Mouse (Mus musculus) ES-Bruce4 (cell line): ENCODE data around the gene Fbxw5. TPM values are rescaled to one million over a fixed set of nuclear protein-coding genes. Genes with fewer than 3 reads are reported as not detected.

ENCODE experiments used
- H3K27ac ChIP-seq: 2 replicates; pipeline ENCODE4 v1.5.1; 2012; ENCODE audit warnings: low read length, inconsistent platforms; ENCODE audit not compliant: insufficient read depth
- H3K27me3 ChIP-seq: 2 replicates; pipeline ENCODE4 v1.6.1; 2012; ENCODE audit warnings: mild to moderate bottlenecking, low read length, inconsistent platforms; ENCODE audit not compliant: control insufficient read depth, poor library complexity, insufficient read depth, severe bottlenecking
- H3K36me3 ChIP-seq: 2 replicates; pipeline ENCODE4 v1.6.1; 2012; ENCODE audit warnings: inconsistent platforms, mild to moderate bottlenecking, low read length, moderate library complexity; ENCODE audit not compliant: control insufficient read depth, poor library complexity, insufficient read depth, severe bottlenecking
- H3K4me1 ChIP-seq: one replicate; pipeline ENCODE4 v1.8.1; 2011; ENCODE audit warnings: low read length; ENCODE audit not compliant: control insufficient read depth, insufficient read depth
- H3K4me3 ChIP-seq: 2 replicates; pipeline ENCODE4 v1.5.1; 2011; ENCODE audit warnings: low read depth, mild to moderate bottlenecking, low read length
- H3K9ac ChIP-seq: 2 replicates; pipeline ENCODE4 v1.6.1; 2012; ENCODE audit warnings: low read depth, mild to moderate bottlenecking, inconsistent platforms; ENCODE audit not compliant: poor library complexity, severe bottlenecking
- H3K9me3 ChIP-seq: replicated peaks from 2 replicates; pipeline ENCODE4 v1.6.1; 2012; ENCODE audit warnings: mild to moderate bottlenecking, low read length, inconsistent platforms; ENCODE audit not compliant: control insufficient read depth, poor library complexity, insufficient read depth, severe bottlenecking
- CTCF ChIP-seq: IDR thresholded peaks from one replicate; pipeline ENCODE4 v1.8.1; 2011; ENCODE audit warnings: low read depth, low read length
- EP300 ChIP-seq: IDR thresholded peaks from 2 replicates; pipeline ENCODE4 v1.6.1; 2011; ENCODE audit warnings: low read depth, low read length; ENCODE audit not compliant: insufficient read depth
- POLR2A ChIP-seq: IDR thresholded peaks from one replicate; pipeline ENCODE4 v1.8.1; 2011; ENCODE audit warnings: low read length; ENCODE audit not compliant: insufficient read depth
- polyA plus RNA-seq: library from polyadenylated mRNA; stranded (reverse); fragments of >200 nt; gene quantifications from 2 replicates; pipeline ENCODE4 v1.2.4, GENCODE M21; 2011; ENCODE audit warnings: low read depth; ENCODE audit not compliant: missing spikeins, insufficient read depth, insufficient read length

Gene Fbxw5
- polyA plus RNA-seq, 1 experiment: 18.4 TPM

GRCm38 (mm10) chr2:25465816-25466635, 34.5 kb upstream of the Fbxw5 start:
- H3K9me3 ChIP-seq: no peaks in the 10 kb centered on the region
- H3K27me3 ChIP-seq: no peaks in the 10 kb centered on the region
- H3K9ac ChIP-seq: no peak overlapping the region
- no peak overlapping the region for H3K27ac ChIP-seq
- TF ChIP-seq CTCF (no peak), EP300 (no peak), POLR2A (no peak)
- no peak overlapping the region for H3K4me3 ChIP-seq
- no peaks in the 10 kb centered on the region for H3K36me3 ChIP-seq
- H3K4me1 ChIP-seq: peaks cover 2% of the 10 kb centered on the region

- no peak overlapping the region for H3K4me3 ChIP-seq
- no peak overlapping the region for H3K9ac ChIP-seq
- no peaks in the 10 kb centered on the region for H3K36me3 ChIP-seq
- no peaks in the 10 kb centered on the region for H3K27me3 ChIP-seq
- H3K27ac ChIP-seq: no peak overlapping the region
- no peaks in the 10 kb centered on the region for H3K9me3 ChIP-seq
- no peak for TF ChIP-seq POLR2A
- no peak for TF ChIP-seq EP300
- TF ChIP-seq CTCF: no peak
- H3K4me1 ChIP-seq: no peaks in the 10 kb centered on the region
Measured at GRCm38 (mm10) chr2:25467606-25468303, 32.8 kb upstream of the Fbxw5 start.

DNA sequence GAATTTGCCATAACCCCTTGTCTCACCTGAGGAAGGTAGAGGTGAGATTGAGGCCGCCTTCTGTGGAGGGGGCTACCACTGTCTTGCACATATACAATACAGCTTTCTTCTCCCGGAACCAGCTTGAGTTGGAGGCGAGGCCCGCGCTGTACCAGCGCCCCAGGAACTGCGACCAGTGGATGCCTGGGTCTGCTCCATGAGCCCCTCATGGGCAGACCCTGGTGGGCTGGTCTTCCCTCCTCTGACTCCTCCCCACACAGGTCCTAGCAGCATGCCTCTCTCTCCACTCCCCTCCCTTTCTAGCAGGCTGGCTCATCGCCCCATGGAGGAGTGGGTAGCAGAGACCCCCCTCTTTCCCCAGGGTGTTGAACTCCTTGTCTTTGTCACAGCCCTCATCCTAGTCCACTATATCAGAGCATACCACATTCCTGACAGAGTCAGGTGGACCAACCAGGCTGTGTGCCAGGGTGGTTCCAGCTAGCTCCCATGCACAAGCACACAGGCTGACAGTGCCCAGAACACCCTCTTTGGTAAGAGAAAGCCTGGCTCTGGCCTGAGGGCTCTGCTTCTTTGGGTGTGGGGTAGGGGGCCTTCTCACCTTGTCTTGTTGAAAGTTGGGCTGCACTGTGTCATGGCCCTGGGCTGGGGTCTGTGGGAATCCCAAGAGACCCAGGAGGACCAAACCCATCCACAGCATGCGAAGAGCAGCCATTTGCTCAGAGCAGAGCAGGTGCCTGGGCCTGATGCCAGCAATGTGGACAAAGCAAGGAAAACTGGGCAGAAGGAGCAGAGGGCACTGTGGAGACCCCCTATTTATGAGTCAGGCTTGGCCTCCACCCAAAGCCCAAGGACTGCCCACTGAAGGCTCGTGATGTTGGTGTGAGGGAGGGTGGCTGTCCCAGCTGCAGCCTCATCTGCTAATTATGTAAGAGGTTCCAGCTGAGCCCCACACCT, 31.3 kb upstream of the Fbxw5 start:
- Histone ChIP-seq H3K27ac (no peak overlapping the region), H3K4me1 (no peaks in the 10 kb centered on the region), H3K27me3 (no peaks in the 10 kb centered on the region), H3K9me3 (no peaks in the 10 kb centered on the region), H3K9ac (no peak overlapping the region), H3K36me3 (no peaks in the 10 kb centered on the region), H3K4me3 (no peak overlapping the region)
- TF ChIP-seq POLR2A (no peak), CTCF (no peak), EP300 (no peak)

GRCm38 (mm10) chr2:25469969-25470368, 30.6 kb upstream of the Fbxw5 start, which contains the start of gene Ptgds:
Gene Ptgds (minus strand): TSS chr2:25470046.
- no peak within 1 kb of the TSS for H3K27ac ChIP-seq
- H3K4me3 ChIP-seq: no peak within 1 kb of the TSS
- no peaks in the 10 kb centered on the region for H3K27me3 ChIP-seq
- no peak for TF ChIP-seq CTCF
- TF ChIP-seq POLR2A: no peak
- TF ChIP-seq EP300: no peak
- H3K9me3 ChIP-seq: no peaks in the 10 kb centered on the region
- no peaks in the 10 kb centered on the region for H3K36me3 ChIP-seq
- no peaks in the 10 kb centered on the region for H3K4me1 ChIP-seq
- H3K9ac ChIP-seq: no peak within 1 kb of the TSS

DNA sequence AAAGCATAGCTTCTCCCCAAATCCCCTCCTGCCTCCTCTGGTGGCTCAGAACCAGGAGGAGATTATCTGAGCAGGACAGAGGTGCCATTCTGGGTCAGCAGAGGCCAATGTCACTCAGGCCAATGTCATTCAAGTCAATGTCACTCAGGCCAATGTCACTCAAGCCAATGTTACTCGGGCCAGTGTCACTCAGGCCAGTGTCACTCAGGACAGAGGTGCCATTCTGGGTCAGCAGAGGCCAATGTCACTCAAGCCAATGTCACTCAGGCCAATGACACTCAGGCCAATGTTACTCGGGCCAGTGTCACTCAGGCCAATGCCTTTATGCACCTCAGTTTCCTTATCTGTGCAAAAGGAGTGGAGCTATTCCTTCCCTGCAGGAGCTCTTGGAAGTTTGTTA, 28.0 kb upstream of the Fbxw5 start:
- no peaks in the 10 kb centered on the region for H3K27me3 ChIP-seq
- TF ChIP-seq CTCF (no peak), POLR2A (no peak)
- no peak overlapping the region for H3K4me3 ChIP-seq
- no peaks in the 10 kb centered on the region for H3K36me3 ChIP-seq
- no peaks in the 10 kb centered on the region for H3K9me3 ChIP-seq
- no peak overlapping the region for H3K9ac ChIP-seq
- no peak overlapping the region for H3K27ac ChIP-seq
- no peaks in the 10 kb centered on the region for H3K4me1 ChIP-seq
